Mouse (Mus musculus) heart, postnatal 4 days (tissue): ENCODE measurements around the gene Krt28. TPM values are rescaled to one million over a fixed set of nuclear protein-coding genes. Genes with fewer than 3 reads are reported as not detected.

Experiments used
- DNase-seq: peaks from one replicate; pipeline ENCODE4 v3.0.0; 2021
- total RNA-seq, 2 experiments: library from RNA; stranded (reverse); gene quantifications; 2 replicates each; pipeline ENCODE4 v1.2.3; 2021

Krt28 gene
- total RNA-seq, 2 experiments from 2014 or later: not detected

- DNase-seq: peak; percentile 40
Observed at GRCm38 (mm10) chr11:99364412-99364811, 10.3 kb downstream of the Krt28 start.

GRCm38 (mm10) chr11:99361423-99361822 lies 13.3 kb downstream of the Krt28 start:
- DNase-seq: no peak

- DNase-seq: no peak
Observed at GRCm38 (mm10) chr11:99351004-99351403, 23.7 kb downstream of the Krt28 start, which contains the start of gene Krt27. TSS of gene Krt27 (minus strand) at chr11:99351104.

- DNase-seq: no peak
Observed at GRCm38 (mm10) chr11:99339299-99339847, 35.3 kb downstream of the Krt28 start.

GRCm38 (mm10) chr11:99337866-99338265 lies 36.8 kb downstream of the Krt28 start, which contains the start of gene Krt26:
TSS of gene Krt26 (minus strand) at chr11:99337966.
- no peak for DNase-seq

GRCm38 (mm10) chr11:99333426-99333825 lies 41.3 kb downstream of the Krt28 start:
- DNase-seq: no peak

GRCm38 (mm10) chr11:99329655-99330054 lies 45.0 kb downstream of the Krt28 start:
- DNase-seq: no peak

- DNase-seq: no peak
Observed at GRCm38 (mm10) chr11:99322851-99323250, 51.9 kb downstream of the Krt28 start, which contains the start of gene Krt25. TSS of gene Krt25 (minus strand) at chr11:99322951.

GRCm38 (mm10) chr11:99321094-99321493 lies 53.6 kb downstream of the Krt28 start:
- DNase-seq: no peak

GRCm38 (mm10) chr11:99319127-99319526 lies 55.6 kb downstream of the Krt28 start:
- peak; percentile 13 for DNase-seq

- no peak for DNase-seq
Observed at GRCm38 (mm10) chr11:99316543-99316942, 58.2 kb downstream of the Krt28 start.

Other genes starting within 250 kb of the Krt28 start
- under 1 TPM; 0.56 to 0.67 TPM for gene Ccr7, start 219.8 kb downstream of the Krt28 start, total RNA-seq
- 10 to 100 TPM; 92.8 to 99.8 TPM for gene Smarce1, start 143.9 kb downstream of the Krt28 start, total RNA-seq
- gene Krt222, start 130.8 kb downstream of the Krt28 start, total RNA-seq: 1 to 10 TPM; 7.5 to 8.2 TPM
- gene Krt24, start 89.6 kb downstream of the Krt28 start, total RNA-seq: not detected
- under 1 TPM; 0.14 to 0.31 TPM for gene Krt25, start 52.0 kb downstream of the Krt28 start, total RNA-seq
- gene Krt26, start 36.9 kb downstream of the Krt28 start, total RNA-seq: not detected
- not detected for gene Krt27, start 23.8 kb downstream of the Krt28 start, total RNA-seq
- 1 to 10 TPM; 8.6 to 9.5 TPM for gene Krt10, start 14.5 kb upstream of the Krt28 start, total RNA-seq
- not detected for gene Krt12, start 47.4 kb upstream of the Krt28 start, total RNA-seq
- under 1 TPM; 0.21 to 0.79 TPM for gene Krt20, start 63.2 kb upstream of the Krt28 start, total RNA-seq
- gene Krt23, start 118.2 kb upstream of the Krt28 start, total RNA-seq: not detected
- gene Krt39, start 146.4 kb upstream of the Krt28 start, total RNA-seq: not detected
- gene Krt40, start 168.3 kb upstream of the Krt28 start, total RNA-seq: not detected
- gene Krtap3-3, start 176.0 kb upstream of the Krt28 start, total RNA-seq: not detected
- gene Krtap3-2, start 181.9 kb upstream of the Krt28 start, total RNA-seq: not detected
- not detected for gene Gm11939, start 184.6 kb upstream of the Krt28 start, total RNA-seq
- not detected for gene Krtap3-1, start 191.7 kb upstream of the Krt28 start, total RNA-seq
- not detected for gene Krtap1-5, start 206.1 kb upstream of the Krt28 start, total RNA-seq
- not detected for gene Krtap1-4, start 208.8 kb upstream of the Krt28 start, total RNA-seq
- gene Krtap1-3, start 216.4 kb upstream of the Krt28 start, total RNA-seq: not detected
- gene Krtap9-3, start 223.2 kb upstream of the Krt28 start, total RNA-seq: not detected
- not detected for gene Gm11938, start 228.4 kb upstream of the Krt28 start, total RNA-seq
- not detected for gene Gm11937, start 235.3 kb upstream of the Krt28 start, total RNA-seq
- not detected for gene Krtap2-4, start 239.9 kb upstream of the Krt28 start, total RNA-seq
- gene Gm11562, start 245.5 kb upstream of the Krt28 start, total RNA-seq: not detected